Mouse (Mus musculus) testis, adult 2 months (tissue): ENCODE measurements around the gene Sh3rf1.

Experiments
- CTCF ChIP-seq: fragments of 200-500 bp; IDR thresholded peaks from 2 replicates; pipeline ENCODE4 v1.5.1; 2012; ENCODE audit warnings: low read depth, mild to moderate bottlenecking, inconsistent platforms, low read length, moderate library complexity; ENCODE audit not compliant: control insufficient read depth, insufficient read depth, insufficient replicate concordance
- POLR2A ChIP-seq: fragments of 200-500 bp; IDR thresholded peaks from 2 replicates; pipeline ENCODE4 v1.6.1; 2012; ENCODE audit warnings: low read depth, mild to moderate bottlenecking, inconsistent platforms, low read length, moderate library complexity; ENCODE audit not compliant: control insufficient read depth

- TF ChIP-seq CTCF (no peak), POLR2A (no peak)
Measured at GRCm38 (mm10) chr8:61207636-61208035, 16.0 kb upstream of the Sh3rf1 start.
